Mouse (Mus musculus) mesoderm, embryonic 11.5 days (tissue): ENCODE data around the gene Hdac4.

Experiments
- DNase-seq: peaks from one replicate; pipeline ENCODE4 v3.0.0-alpha.2; 2012; ENCODE audit warnings: low read depth, low spot score

The Hdac4 gene

GRCm38 (mm10) chr1:92178021-92178895, 17.2 kb downstream of the Hdac4 start:
- peak; percentile 68 for DNase-seq

GRCm38 (mm10) chr1:92177599-92177998, 17.9 kb downstream of the Hdac4 start:
- DNase-seq, result no peak

- DNase-seq, result no peak
Observed at GRCm38 (mm10) chr1:92177196-92177595, 18.3 kb downstream of the Hdac4 start.

- no peak for DNase-seq
Observed at GRCm38 (mm10) chr1:92175266-92175665, 20.2 kb downstream of the Hdac4 start.

- DNase-seq, result no peak
Observed at GRCm38 (mm10) chr1:92174898-92175255, 20.6 kb downstream of the Hdac4 start.

GRCm38 (mm10) chr1:92174251-92174897, 21.1 kb downstream of the Hdac4 start:
- DNase-seq, result no peak

GRCm38 (mm10) chr1:92170616-92171235, 24.8 kb downstream of the Hdac4 start:
- DNase-seq, result no peak

GRCm38 (mm10) chr1:92169776-92170055, 25.8 kb downstream of the Hdac4 start:
- DNase-seq, result no peak

GRCm38 (mm10) chr1:92168900-92169775, 26.4 kb downstream of the Hdac4 start:
- no peak for DNase-seq

- DNase-seq, result no peak
Observed at GRCm38 (mm10) chr1:92163932-92164331, 31.6 kb downstream of the Hdac4 start.

GRCm38 (mm10) chr1:92159804-92160203, 35.7 kb downstream of the Hdac4 start:
- no peak for DNase-seq

- no peak for DNase-seq
Observed at GRCm38 (mm10) chr1:92150201-92150600, 45.3 kb downstream of the Hdac4 start.

GRCm38 (mm10) chr1:92148527-92148926, 47.0 kb downstream of the Hdac4 start:
- DNase-seq, result no peak

GRCm38 (mm10) chr1:92144868-92145534, 50.5 kb downstream of the Hdac4 start:
- no peak for DNase-seq

GRCm38 (mm10) chr1:92143331-92143895, 52.1 kb downstream of the Hdac4 start:
- no peak for DNase-seq

GRCm38 (mm10) chr1:92142793-92143192, 52.7 kb downstream of the Hdac4 start:
- no peak for DNase-seq

GRCm38 (mm10) chr1:92139001-92139400, 56.5 kb downstream of the Hdac4 start:
- DNase-seq, result no peak

- DNase-seq, result no peak
Observed at GRCm38 (mm10) chr1:92137136-92137848, 58.2 kb downstream of the Hdac4 start.

GRCm38 (mm10) chr1:92136362-92136761, 59.1 kb downstream of the Hdac4 start:
- DNase-seq, result no peak

- no peak for DNase-seq
Observed at GRCm38 (mm10) chr1:92132181-92132580, 63.3 kb downstream of the Hdac4 start.
